Mouse (Mus musculus) left cerebral cortex, adult 18-20 months (tissue): Measurements from ENCODE around the gene Cpe. TPM values are rescaled to one million over a fixed set of nuclear protein-coding genes. Genes with fewer than 3 reads are reported as not detected.

ENCODE experiments used
- DNase-seq, 2 experiments: peaks; one replicate each; pipeline ENCODE4 v3.0.0; 2021 to 2022; ENCODE audit warnings: low spot score in 2 of 2, mixed read lengths in 1 of 2
- total RNA-seq, 2 experiments: library from RNA; stranded (reverse); gene quantifications; 2 replicates each; pipeline ENCODE4 v1.2.3; 2021

Gene Cpe
- total RNA-seq, 2 experiments from 2014 or later: 1,840 to 1,955 TPM

DNA sequence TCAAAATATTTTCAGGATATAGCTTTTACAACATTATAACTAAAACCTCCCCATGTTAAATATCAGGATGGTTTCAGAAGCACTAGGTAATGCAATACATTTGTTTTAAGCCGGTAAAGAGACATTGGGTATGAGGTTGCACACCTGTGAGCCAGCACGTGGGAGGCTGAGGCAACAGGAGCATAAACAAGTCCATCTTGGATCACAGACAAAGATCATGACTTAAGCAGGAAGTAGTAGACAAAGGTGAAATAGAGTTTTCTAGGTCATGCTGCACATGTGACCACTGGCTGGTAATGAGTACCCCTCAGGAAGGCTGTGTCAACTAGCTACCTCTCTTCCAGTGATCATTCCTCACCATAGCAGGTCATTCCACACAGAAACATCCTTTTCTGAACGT, 58.0 kb downstream of the Cpe start:
- no peak for DNase-seq

DNA sequence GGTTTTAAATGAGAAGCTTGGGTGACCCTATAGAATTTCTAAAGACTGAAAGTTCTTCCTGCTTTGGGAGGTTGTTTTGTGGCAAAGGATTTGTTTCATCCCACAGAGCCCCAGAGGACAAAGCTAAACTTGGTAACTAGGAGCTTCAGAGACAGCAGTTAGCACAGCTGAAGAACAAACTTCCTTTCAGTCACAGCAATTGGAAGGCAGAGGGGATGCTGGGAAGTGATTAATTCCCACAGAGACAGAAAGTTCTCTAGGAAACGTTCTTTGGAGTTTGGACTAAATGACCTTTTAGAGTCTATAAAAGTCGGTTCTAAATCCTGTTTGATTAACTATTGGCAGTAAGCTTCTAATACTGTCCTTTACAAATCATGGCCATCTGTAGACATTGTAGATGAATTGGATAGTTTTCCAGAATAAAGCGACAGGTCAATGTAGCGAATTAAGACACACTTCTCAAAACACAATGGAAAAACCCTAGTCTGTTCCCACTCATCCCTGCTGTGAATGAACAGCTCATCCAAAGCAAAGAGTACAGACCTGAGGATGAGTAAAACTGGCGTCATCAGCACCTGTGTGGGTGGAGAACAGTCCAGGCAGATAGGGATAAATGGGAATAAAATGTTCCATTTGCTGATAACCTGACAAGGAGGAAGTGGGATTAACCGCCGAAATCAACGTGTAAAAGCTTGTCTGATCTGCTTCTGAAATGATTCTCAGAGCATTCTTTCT, 58.6 kb downstream of the Cpe start:
- DNase-seq: peak; percentile 69 to 78

DNA sequence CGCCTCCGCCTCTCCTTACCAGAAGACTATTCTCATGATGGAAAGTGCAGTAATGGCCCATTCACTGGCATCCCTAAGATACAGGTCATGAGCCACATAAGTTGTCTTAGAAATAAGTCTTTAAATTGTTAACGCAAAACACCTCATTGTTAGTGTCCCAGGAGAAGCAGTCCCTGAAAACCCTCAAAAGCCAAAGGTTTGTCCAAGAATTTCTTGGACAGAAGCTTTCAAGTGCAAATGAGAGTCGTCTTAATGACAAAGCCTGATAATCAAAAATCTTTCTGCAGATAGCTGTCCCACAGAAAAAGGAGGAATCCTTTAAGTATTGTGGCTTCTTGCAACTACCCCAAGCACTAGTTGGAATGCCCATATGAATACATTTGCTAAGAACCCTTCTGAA, 60.7 kb downstream of the Cpe start:
- no peak for DNase-seq

DNA sequence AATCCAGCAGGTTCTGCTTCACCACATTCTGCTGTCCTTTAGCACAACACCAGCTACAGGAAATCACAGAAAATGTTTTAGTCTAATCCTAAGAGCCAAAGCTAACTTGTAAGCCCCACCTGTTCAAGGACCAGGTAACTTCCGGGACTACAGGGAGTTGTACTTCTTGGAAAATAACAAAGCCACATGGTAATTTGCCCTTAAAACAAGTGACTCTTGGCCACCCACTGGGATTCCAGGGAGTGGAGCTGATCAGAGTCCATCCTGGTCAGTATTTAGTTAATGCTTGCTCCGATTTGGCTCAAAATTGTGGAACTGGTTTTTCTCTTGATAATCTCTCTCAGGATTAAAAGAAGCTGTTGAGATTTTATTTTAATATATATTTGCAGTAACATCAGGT, 61.1 kb downstream of the Cpe start:
- DNase-seq: no peak

DNA sequence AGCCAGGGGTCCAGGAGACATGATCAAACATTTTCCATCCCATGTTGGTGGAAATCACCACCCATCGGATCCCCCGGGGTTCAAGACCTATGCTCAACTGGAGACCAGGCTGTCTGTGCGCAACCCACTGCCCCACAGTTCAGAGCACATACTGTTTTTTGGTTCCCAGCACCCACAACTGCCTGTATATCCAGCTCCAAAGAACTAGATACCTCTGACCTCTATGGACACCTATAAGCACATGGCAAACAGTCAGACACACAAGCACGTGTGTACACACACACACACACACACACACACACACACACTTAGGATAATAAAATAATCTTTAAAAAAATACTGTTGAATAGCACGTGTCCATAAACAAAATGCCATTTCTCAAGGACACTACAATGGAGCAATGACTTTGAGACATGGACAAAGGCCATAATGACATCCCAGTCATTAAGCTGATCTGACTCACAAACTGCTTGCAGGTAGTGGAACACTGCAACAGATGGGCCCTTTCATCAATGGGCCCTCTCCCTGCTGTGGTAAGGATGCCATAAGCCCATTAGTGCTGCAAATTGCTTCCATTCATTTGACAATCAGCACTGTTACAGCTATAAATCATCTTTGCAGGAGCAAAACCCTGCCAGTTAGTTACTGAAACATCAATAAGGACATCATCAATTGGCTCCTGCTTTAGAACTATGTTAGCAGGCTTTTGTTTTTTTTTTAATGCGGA, 63.7 kb downstream of the Cpe start:
- DNase-seq: no peak

DNA sequence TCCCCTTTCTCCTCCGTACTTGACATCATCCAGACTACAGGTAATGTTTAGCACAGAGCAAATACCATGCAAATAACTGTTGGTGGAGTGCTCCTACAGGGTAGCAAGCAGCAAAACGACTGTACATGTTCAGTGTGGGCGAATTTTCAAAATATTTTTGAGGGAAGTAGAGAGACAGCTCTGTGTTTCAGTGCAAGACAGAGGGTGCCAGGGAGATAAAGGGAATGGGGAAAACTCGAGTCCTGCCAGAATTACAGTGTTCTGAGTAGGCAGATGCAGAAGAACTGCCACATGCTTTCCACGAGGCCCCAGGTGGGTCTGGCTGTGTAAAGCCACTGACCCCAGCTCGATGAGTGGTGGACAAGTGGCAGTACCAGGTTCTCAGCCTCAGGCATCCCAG, 64.8 kb downstream of the Cpe start:
- DNase-seq: no peak

DNA sequence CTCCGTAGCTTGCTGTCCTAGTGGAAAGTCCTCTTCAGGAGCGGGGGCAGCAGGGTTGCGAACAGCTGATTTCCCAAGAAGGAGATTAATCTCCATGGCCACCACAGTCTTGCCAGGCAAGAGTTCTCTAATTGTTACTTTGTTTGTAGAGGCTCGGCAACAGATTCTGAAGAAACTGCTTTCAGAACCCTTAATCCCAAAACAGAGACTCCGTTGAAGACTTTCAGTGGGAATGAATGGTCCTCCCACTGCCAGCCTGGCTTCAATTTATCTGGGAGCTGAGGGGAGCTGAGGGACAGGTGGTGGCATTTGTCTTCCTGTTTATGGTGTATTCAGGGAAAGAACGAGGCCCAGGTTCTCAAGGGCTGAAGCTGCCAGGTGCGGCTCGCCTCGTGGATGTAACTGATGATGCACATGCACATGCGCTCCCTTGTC, 68.2 kb downstream of the Cpe start:
- peak; percentile 31 to 37 for DNase-seq

DNA sequence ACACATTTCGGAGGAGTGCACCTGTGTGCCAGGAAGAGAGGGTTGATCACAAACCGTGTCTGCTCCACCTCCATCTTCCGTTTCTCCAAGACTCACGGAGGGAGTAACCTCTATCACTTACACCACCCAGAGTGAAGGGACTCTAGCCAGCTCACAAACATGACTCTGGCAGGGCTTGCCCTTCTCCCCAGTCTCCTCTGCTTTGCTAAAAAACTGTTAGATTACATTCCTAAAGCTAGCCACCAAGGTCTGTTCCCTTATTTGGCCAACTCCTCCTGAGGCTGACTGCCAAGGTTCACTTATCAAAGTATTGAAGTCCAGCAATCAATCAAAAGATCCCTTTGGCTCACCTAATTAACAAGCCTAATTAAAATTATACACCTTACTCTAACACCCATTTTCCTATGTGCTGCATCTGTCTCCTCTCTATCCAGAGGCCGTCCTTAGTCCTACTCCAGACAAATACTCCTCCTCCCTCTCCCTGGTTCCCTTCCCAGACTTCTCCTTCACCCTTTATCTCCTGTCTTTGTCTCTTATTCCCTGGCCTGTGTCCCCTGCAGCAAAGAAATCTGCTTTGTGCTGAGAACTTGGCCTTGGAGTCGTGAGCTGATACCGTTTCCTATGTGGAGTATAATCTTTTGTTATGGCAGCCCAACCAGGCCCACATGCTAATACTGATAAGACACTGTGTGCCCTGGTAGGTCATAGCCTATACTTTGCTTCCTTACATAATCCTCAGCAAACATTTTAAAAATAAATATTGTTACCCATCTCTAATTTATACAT, 72.3 kb downstream of the Cpe start:
- DNase-seq: no peak

DNA sequence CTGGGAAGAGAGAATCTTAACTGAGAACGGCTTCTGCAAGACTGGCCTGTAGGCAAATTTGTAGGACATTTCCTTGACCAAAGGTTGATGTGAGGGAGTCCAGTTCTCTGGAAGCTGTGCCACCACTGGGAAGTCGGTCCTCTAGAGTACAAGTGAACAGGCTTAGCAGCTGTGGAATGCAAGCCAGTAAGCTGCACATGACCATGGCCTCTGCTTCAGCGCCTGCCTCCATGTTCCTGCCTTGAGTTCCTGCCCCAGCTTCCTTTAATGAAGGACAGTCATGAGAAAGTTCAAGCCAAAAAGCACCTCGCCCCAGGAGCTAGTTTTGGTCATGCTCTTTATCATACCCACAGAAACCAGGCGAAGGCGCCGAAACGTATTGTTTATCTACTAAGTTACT, 73.2 kb downstream of the Cpe start:
- no peak for DNase-seq

DNA sequence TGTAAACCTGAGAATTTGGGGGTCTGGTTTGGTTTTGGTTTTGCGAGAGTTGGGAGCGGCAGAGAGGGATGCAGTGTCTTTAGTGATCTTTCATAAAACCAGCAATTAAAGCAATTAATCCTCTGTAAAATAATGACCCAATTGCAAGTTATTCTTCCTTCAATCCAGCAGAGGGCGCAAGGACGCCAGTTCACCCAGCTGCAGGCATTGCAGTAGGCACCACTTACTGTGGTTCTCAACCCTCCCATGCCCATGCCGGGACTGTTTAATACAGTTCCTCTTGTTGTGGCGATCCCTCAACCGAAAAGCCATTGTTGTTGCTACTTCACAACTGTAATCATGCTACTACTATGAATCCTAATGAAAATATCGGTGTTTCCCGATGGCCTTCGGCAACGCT, 74.2 kb downstream of the Cpe start:
- peak; percentile 57 to 64 for DNase-seq

DNA sequence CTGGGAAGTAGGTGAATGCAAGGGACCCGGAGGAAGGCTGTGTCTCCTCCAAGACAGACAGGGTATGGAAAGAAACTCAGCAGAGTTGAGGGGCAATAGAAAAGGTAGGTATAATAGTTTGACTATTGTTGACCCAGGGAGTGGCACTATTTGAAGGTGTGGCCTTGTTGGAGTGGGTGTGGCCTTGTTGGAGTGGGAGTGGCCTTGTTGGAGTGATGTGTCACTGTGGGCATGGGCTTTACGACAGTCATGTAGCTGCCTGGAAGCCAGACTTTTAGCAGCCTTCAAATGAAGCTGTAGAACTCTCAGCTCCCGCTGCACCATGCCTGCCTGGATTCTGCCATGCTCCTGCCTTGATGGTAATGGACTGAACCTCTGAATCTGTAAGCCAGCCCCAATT, 76.3 kb downstream of the Cpe start:
- DNase-seq: no peak

DNA sequence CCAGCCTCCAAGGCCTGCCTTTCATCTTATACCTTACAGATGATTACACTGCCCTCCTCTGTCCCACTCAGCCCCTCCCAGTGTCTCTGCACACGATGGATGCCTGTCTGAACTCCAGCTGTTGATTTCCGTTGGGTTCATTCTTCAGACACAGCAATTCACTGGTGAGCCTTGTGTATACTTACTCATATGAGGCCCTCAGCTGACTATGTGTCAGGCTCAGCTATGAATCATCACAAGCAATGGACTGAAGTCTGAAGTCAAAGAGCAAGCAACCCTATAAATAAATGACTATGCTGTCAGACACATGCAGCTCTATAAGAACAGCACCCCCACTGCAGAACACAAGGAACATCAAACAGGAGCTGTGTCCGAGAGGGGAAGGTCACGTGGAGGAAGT, 77.4 kb downstream of the Cpe start:
- no peak for DNase-seq

DNA sequence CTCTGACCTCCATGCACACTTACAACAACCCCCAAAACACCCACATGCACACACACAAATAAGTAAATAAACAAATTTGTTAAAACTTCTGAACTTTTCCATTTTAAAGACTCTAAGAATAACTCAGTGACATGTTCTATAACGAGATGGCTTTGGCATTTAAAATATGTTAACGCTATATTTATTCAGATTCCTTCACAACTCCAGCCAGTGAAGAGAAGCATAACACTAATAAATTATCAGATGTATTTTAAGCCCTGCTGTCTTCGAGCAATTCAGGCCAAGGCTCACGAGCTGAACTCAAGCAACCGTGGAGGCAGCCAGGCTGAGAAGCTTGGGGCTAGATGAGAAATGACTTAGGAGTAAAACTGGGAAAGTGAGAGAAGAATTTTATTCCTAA, 79.2 kb downstream of the Cpe start:
- no peak for DNase-seq

DNA sequence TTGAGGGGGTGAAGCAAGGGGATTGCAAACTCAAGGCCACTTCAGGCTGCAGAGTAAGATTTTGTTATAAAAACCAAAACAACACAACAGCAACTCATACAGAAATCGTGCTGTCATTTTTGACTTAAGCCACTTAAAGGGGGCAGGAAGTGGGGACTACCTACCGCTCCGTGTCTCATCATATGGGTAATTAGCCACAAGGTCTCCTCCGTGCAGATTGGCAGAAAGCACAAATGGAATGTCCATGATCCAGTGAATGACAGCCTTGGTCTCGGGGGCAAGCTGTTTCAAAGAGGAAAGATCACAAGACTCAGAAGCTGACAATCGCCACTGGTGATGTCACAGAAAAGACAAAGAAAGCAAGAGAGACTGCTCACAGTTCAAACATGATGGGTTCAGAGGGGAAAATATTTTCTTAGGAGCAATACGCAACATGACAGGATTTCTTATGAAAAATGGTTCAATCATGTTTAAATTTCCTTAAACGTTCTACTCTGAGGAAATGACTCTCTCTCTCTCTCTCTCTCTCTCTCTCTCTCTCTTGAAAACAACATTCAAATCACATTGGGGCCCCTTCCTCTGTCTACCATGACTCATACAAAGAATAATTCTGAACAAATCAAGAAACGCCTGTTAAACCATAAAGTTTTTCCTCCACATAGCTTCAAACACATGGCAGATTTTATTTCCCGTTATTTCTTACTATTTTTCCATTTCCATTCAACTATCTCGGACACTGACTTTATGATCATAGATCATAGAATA, 81.5 kb downstream of the Cpe start:
- no peak for DNase-seq

DNA sequence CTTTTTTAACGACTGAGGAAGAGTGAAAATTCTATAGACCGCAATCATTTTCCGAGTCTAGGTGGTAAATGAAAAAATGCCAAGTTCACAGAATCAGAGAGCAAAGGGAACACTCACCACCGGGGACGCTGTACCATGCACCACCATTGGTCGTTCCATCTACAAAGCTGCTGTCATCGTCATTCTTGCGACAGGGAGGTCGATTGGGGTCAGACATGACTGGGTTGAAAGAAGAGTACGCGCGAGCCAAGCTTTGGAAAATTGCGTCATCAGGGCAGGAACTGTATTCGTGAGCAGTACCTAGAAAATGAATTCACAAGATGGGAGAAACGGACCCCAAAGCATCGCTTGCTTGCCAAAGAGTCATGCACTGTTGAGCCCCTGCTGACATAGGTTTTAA, 83.9 kb downstream of the Cpe start:
- DNase-seq: no peak

DNA sequence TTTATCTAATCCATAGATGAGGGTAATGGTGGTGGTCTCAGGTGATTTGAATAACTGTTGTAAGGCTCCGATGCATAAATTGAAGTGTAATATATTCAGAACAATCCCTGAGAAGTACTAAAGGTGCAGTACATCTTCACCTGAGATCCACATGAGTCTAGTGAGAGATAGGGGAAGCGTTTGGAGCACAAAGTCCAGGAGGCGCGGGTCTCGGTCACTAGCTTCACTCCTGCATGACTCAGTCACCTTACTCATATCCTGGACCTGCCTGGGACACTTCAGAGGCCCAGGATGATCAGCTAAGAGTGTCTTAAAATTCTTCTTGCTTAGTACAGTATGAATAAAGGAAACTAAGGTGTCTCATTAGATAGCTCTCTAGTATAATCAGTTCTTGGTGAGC, 86.8 kb downstream of the Cpe start:
- DNase-seq: no peak

DNA sequence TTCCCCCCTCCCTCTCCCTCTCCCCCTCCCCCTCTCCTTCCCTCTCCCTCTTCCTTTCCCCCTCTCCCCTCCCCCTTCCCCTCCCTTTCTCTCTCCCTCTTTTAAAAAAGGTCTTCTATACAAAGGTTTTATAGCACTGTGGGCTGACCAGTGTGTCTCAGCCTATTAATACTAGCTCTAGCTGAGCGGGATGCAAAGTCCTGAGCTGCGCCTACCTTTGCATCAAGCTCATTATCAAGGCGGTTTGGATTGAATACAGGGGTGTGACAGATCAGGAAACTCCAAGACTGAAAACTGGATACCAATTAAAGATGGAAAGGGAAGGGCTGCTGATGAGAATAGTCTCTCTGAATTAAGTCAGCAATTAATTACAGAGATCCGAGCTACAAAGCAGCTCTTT, 94.6 kb downstream of the Cpe start:
- no peak for DNase-seq

DNA sequence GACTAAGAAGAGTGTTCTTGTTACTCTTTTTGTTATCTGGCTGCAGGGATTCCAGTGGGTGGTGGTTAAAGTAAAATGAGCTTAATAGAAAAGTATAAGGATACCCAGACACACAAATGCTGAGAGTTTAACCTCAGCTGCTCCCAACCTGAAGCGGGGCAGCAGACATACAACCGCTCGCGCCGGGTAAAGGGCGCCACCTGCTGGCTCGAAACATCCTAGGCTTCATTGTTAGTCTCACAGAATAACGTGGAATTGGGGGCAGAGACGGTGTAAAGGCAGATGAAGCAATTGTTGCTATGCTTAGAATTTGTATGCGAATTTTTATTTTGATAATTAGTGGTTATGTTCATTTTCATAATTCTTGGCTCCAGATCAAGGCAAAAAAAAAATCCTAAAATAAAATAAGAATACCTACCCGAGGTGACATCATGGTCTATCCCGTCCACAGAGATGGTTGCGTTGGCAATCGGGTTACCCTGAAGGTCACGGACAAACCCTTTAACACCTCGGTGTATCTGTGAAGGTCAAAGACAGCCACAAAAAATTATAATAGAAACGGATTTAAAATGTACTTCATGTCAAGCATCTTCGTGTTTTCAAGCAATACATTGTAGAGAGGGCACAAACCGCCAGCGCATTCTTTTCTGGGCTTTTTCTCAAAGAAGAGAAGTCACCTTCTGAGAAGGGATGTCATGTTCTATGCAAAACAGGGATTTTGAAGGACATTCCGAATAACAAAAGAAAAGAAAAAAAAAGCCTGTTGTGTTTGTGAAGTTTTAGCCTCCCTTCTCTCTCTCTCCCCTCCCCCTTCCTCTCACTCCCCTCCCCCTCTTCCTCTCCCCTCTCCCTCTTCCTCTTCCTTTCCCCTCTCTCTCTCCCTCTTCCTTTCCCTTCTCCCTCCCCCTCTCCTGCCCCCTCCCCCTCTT, 95.5 kb downstream of the Cpe start:
- DNase-seq: peak; percentile 69 to 78

DNA sequence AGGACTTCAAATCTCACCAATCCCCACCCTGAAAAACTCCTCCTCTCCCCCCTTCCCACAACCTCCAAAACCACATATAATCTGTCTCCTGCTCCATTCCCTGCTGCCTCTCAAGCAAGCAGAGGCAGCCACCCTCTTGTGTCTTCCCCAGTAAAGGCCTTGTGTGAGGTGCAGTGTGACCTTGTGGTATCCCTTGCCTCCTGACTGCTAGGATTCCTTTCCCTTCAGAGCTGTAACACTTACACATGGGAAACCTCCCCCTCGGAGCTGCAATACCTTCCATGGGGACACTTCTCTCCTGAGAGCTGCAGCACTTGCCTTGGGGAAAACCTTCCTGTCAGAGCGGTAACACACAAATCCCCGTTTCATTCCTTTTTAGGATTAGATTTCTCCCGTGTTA, 96.5 kb downstream of the Cpe start:
- DNase-seq: no peak

DNA sequence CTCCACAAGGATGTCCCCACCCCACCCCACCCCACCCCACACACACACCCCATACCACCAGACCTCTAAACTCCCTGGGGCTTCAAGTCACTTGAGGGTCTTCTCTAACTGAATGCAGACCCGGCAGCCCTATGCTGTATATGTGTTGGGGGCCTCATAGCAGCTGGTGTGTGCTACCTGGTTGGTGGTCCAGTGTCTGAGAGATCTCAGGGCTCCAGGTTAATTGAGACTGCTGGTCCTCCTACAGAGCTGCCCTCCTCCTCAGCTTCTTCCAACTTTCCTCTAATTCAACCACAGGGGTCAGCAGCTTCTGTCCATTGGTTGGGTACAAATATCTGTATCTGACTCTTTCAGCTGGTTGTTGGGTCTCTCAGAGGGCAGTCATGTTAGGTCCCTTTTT, 102.4 kb downstream of the Cpe start:
- no peak for DNase-seq
